Mouse (Mus musculus) brain, embryonic 14.5 days (tissue): ENCODE data around the gene Pcdh15. TPM values are rescaled to one million over a fixed set of nuclear protein-coding genes. Genes with fewer than 3 reads are reported as not detected.
A peak's percentile ranks its signal among the peaks of the same experiment; 100 is the strongest.

ENCODE experiments used
- DNase-seq: peaks from one replicate; pipeline ENCODE4 v3.0.0-alpha.2; 2011; ENCODE audit warnings: low read depth
- CTCF ChIP-seq: fragments of 200-500 bp; IDR thresholded peaks from 2 replicates; pipeline ENCODE4 v1.5.1; 2012; ENCODE audit warnings: inconsistent platforms, mild to moderate bottlenecking, moderate library complexity, borderline replicate concordance; ENCODE audit not compliant: insufficient read depth, insufficient read length; ENCODE audit errors: extremely low read depth
- POLR2A ChIP-seq: fragments of 200-500 bp; IDR thresholded peaks from 2 replicates; pipeline ENCODE4 v1.6.1; 2012; ENCODE audit warnings: mild to moderate bottlenecking, inconsistent platforms, borderline replicate concordance; ENCODE audit not compliant: poor library complexity, insufficient read depth, insufficient read length, severe bottlenecking; ENCODE audit errors: extremely low read depth
- polyA plus RNA-seq: library from polyadenylated mRNA; depleted of rRNA; stranded (reverse); fragments of >200 nt; gene quantifications from 2 replicates; pipeline ENCODE4 v1.2.3, GENCODE M21; 2012

The Pcdh15 gene
- polyA plus RNA-seq, 1 experiment: 10.1 TPM

GRCm38 (mm10) chr10:73667501-73667900 is 568.4 kb downstream of the Pcdh15 start:
- TF ChIP-seq POLR2A (no peak), CTCF (no peak)
- no peak for DNase-seq

GRCm38 (mm10) chr10:73700519-73701286 is 601.6 kb downstream of the Pcdh15 start:
- TF ChIP-seq CTCF (no peak), POLR2A (no peak)
- DNase-seq: peak; percentile 47

DNA sequence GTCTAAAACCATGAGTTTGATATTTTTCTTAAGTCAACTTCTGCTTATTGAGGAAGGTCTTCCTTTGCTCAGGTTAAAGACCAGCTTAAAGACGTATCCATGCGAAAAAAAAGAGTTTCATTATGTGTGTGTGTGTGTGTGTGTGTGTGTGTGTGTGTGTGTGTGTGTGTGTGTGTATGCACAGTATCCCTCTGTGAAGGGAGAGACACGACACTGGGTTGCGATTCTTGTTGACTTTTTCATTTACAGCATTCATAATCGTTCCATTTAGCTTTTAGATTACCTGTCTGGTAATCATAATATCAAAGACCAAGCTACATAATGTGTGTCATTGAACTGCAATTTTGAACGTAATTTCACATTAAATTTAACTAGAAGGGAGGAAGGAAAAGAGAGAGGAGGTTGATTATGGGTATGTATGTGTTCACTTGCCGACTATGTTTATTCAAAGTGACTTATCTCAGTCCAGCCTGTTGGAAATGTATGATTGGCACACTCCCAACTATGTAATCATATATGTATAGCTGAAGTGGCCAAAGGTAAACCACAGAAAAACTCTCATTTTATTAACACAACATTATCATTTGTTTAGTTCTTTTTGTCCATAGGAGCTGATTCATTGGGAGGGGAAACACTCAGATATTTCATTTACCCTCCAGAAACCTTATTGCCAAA is 626.6 kb downstream of the Pcdh15 start:
- no peak for TF ChIP-seq CTCF
- no peak for TF ChIP-seq POLR2A
- no peak for DNase-seq

DNA sequence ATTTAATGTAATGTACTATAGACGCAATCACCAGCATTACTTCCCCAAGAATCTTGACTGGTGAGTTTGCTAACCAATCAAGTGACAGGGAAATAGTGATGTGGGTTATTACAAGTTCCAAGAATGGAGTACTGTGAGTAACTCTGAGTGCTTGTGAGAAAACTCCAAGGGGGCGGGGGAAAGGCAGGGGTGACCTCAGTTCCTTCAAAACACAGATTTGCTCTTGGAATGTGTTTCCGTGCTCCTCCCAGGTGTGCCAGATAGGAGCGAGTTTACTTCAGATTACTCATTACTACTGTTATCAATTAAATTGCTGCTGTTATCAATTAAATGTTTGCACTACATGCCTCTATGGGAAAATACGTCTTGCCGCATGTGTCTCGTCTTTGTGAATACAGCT is 634.1 kb downstream of the Pcdh15 start:
- TF ChIP-seq POLR2A (no peak), CTCF (no peak)
- DNase-seq: no peak

DNA sequence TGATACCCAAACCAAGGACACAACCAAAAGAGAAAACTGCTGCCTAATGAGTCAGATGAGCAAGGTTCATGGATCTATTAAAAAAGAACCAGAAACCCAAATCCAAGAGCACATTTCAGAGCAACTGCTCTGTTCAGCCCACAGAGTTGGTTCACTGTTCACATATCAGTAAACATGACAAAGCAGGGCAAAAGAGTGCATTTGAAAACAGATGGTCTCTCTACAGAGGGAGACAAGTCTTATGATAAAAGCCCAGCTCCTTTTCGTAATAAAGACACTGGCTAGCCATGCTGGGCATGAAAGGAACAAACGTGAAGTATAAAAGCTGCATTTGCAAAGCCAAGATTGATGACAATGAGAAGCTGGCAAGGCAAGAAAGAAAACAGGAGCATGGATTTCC is 649.9 kb downstream of the Pcdh15 start:
- peak; percentile 56 for DNase-seq

DNA sequence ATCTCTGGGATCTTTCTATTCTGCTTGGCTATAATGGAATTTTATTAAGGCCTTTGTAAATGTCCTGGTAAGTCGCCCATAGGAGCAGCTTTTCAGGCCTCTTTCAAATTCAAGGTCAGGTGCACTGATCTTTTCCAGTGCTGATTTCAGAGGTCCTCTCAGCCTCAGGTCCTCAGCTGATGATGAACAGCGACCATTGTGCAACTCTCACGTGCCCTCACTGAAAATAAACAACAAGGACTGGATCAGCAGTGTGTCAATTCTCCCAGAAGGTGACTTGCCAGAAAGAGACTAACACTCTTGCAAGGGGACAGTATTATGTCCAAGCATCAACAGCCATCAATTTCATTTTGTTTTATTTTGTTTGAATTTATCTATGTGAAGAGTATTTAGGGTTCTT is 654.7 kb downstream of the Pcdh15 start:
- TF ChIP-seq CTCF (no peak), POLR2A (no peak)
- no peak for DNase-seq

More for the DNA sequence above, 649.9 kb downstream of the Pcdh15 start:
- no peak for TF ChIP-seq CTCF
- no peak for TF ChIP-seq POLR2A

DNA sequence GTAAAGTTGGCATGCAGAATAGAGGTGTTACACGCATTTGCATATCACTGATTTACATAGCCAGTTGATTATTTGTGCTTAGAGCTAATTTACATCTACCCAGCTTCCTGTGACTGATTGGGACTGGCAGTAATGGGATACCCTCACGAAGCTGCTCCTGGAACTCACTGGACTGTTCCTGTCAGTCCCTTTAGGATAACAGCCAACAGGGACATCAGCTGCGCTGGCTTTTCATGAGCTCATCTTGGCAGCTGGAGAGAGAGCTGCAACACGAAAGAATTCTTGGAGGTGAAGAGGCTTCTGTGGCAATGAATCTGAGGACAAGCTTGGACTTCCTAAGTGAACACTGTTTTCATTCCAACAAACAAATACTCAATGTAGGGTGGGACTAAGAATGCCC is 683.8 kb downstream of the Pcdh15 start:
- TF ChIP-seq POLR2A: no peak
- no peak for TF ChIP-seq CTCF
- DNase-seq: peak; percentile 59

- peak; percentile 16 for DNase-seq
- TF ChIP-seq CTCF (no peak), POLR2A (no peak)
These were observed 689.0 kb downstream of the Pcdh15 start for GRCm38 (mm10) chr10:73788163-73788562.

GRCm38 (mm10) chr10:73805069-73805468 is 705.9 kb downstream of the Pcdh15 start:
- no peak for DNase-seq
- TF ChIP-seq CTCF: no peak
- no peak for TF ChIP-seq POLR2A

DNA sequence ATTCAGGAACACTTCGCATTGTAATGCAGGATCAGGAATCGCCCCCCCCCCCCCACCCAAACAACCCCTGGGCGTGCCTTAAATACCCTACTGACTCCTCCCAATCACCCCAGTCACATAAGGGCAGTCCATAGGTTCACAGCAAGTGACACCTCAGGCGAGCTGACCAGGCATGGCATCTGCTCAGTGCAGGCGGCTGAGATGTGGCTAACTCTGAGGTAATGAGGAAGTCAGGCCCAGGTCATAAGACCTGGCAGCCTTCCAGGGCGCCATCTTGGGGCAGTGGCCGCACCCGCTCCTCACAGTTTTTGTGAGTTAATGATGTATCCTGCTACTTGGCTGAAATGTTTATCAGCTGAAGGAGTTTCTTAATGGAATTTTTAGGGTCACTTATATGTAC is 713.2 kb downstream of the Pcdh15 start:
- TF ChIP-seq POLR2A (no peak), CTCF (no peak)
- DNase-seq: no peak

DNA sequence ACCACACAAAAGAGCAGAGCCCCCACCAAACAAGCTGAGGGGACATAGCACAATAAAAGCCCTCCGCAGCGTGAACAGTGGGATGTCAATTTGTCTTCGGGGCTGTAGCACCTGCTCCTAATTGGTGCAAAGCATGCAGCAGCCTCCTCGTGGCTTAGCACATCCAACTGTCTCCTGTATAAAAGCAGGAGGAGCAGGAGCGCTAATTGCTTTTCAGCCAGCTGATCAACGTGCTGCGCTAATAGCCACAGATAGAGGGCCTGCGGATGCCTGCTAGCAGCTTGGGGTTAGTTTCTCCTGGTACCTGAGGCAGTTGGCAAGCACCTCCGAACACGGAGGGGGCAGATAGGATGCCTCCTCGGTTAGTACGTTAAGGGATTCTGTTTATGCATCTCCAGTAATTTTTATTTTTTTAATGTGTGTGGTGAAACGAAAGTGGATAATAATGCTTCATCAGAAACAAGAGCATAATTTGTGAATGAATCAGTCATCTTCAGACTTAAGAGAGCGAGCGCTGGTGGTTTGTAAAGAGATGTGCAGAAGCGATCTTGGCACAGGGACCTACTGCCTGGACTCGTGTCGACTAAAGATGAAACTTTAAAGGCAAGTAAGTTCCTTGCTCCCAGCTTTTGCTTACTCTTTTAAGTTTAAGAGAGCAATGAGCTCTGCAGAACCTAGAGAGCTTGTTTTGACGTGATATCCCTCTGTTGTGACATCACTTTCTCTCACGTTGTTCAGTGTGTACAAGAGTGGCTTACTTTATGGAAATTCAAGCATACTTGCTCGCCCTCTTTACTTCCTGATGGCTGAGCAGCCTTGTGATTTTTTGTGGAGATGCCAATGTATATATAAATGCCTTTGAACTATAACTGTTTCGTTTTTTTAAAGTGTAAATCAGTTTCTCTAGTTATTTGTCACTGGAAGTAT is 722.8 kb downstream of the Pcdh15 start:
- TF ChIP-seq POLR2A: no peak
- TF ChIP-seq CTCF: peak; percentile 42; the same call in 1 of the 2 replicates
- peak; percentile 92 for DNase-seq
